Mouse (Mus musculus) urinary bladder, postnatal 10 days (tissue): ENCODE measurements around the gene Egf.
"Not testable (repeated sequence)": the region's sequence is repeated elsewhere in the genome, so short reads cannot be mapped to it uniquely, and the experiment has no call there.

Experiments
- DNase-seq: peaks from one replicate; pipeline ENCODE4 v3.0.0; 2022; ENCODE audit warnings: low spot score

The Egf gene

GRCm38 (mm10) chr3:129754650-129755604 is at the start of gene Egf:
Gene Egf, minus strand, starts transcription at chr3:129755316.
- DNase-seq, result no peak

GRCm38 (mm10) chr3:129803765-129804164 is 48.6 kb upstream of the Egf start, which contains the start of gene Lrit3:
Gene Lrit3, minus strand, starts transcription at chr3:129804030.
- DNase-seq, result no peak

GRCm38 (mm10) chr3:129799011-129799410 is 43.9 kb upstream of the Egf start:
- no peak for DNase-seq

GRCm38 (mm10) chr3:129798551-129798950 is 43.4 kb upstream of the Egf start:
- no peak for DNase-seq

- no peak for DNase-seq
Observed at GRCm38 (mm10) chr3:129797341-129797740, 42.2 kb upstream of the Egf start.

GRCm38 (mm10) chr3:129793801-129794200 is 38.7 kb upstream of the Egf start:
- no peak for DNase-seq

GRCm38 (mm10) chr3:129782746-129783145 is 27.6 kb upstream of the Egf start:
- no peak for DNase-seq

- no peak for DNase-seq
Observed at GRCm38 (mm10) chr3:129781435-129781834, 26.3 kb upstream of the Egf start.

GRCm38 (mm10) chr3:129771210-129771609 is 16.1 kb upstream of the Egf start:
- no peak for DNase-seq

GRCm38 (mm10) chr3:129766971-129767794 is 12.1 kb upstream of the Egf start:
- DNase-seq, result no peak

GRCm38 (mm10) chr3:129766106-129766505 is 11.0 kb upstream of the Egf start:
- DNase-seq, result no peak

GRCm38 (mm10) chr3:129757599-129757998 is 2.5 kb upstream of the Egf start:
- DNase-seq, result not testable (repeated sequence)

GRCm38 (mm10) chr3:129744803-129745202 is 10.3 kb downstream of the Egf start:
- no peak for DNase-seq

GRCm38 (mm10) chr3:129742781-129743180 is 12.3 kb downstream of the Egf start:
- no peak for DNase-seq

- no peak for DNase-seq
Observed at GRCm38 (mm10) chr3:129738291-129739183, 16.6 kb downstream of the Egf start.

- no peak for DNase-seq
Observed at GRCm38 (mm10) chr3:129731636-129732035, 23.5 kb downstream of the Egf start.

- DNase-seq, result no peak
Observed at GRCm38 (mm10) chr3:129730426-129730825, 24.7 kb downstream of the Egf start.

- no peak for DNase-seq
Observed at GRCm38 (mm10) chr3:129729916-129730315, 25.2 kb downstream of the Egf start.

GRCm38 (mm10) chr3:129725592-129725991 is 29.5 kb downstream of the Egf start:
- no peak for DNase-seq

- DNase-seq, result peak; percentile 64
Observed at GRCm38 (mm10) chr3:129724961-129725501, 30.1 kb downstream of the Egf start.

- no peak for DNase-seq
Observed at GRCm38 (mm10) chr3:129724505-129724904, 30.6 kb downstream of the Egf start.
